Mouse (Mus musculus) kidney, adult 9 months (tissue): ENCODE data around the gene Itgb5.

Experiments used
- DNase-seq: peaks from one replicate; pipeline ENCODE4 v3.0.0; 2022

Gene Itgb5

DNA sequence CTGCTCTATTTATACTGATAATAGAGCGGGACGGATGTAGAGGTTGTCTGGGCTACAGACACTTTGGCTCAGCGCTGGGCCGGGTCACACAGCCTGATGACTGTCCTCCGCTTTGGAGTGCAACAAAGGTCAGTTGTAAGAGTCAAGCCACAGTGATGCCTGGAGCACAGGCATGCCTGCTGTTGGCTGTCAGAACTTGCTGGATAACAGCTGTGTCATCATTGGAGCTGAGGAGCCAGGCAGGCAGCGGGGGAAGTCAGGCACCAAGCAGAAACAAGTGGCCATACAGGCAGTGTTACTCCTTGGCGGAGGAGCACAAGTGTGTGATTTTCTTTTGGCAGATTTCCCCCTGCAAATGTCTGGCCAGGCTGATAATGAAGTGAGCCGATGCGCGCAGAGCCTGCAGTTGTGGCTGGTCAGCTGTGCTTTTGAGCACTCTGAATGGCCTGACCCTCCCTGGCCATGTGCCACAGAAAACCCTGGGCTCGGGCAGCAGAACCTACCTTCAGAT is 111.9 kb downstream of the Itgb5 start:
- peak; percentile 67 for DNase-seq

DNA sequence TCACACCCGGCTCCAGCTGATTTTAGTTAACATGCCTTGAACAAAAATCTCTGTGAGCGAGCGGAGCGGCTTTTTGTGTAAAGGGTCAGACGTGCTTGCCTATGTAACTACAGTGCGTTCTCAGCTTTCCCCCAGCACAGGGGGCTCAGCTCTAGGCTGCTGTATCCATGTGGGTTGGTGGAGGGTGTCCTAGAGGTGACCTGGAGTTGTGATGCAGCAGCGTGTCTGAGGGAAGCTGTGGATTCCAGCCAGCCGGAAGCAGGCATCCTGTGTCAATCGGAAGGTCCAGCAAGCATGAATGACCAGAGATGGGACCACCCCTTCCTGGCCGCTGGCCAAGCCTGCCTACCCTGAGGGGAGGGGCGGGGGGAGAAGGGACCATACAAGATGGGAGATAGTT is 112.9 kb downstream of the Itgb5 start:
- DNase-seq, result peak; percentile 79

DNA sequence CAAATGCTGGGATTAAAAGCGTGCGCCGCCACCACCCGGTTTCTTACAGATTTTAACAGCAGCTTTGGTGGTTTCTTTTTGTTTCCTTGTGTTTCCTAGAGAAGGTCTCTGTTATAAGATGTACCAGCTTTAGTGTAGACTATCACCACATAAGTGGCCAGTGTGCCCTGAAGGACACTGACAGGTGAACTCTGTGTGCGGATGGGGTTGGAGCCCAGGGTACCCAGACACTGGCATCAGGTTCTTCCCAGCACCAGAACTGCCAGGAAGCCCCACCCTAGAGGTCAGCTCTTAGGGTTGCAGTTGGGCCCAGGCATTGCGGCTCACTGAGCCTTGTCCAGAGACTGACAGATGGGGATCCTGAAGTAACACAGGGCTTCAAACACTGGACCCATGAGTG is 113.9 kb downstream of the Itgb5 start:
- DNase-seq, result no peak

DNA sequence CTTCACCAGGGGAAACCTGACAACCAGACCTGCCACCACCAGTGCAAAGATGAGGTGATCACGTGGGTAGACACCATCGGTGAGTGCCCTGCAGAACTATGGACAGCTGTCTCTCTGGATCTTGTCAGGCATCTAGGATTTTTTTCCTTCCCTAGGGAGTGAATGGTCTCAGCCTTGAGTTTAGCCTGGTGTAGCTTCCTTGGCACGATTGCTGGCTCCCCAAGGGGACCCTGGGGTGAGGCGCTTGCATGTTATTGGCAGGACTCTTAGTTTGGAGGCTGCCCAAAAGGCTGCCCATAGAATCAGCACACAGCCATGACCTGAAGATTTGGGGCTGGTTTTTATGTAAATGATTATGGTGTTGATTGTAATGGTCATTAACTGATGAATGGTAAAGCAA is 114.7 kb downstream of the Itgb5 start:
- DNase-seq, result no peak

DNA sequence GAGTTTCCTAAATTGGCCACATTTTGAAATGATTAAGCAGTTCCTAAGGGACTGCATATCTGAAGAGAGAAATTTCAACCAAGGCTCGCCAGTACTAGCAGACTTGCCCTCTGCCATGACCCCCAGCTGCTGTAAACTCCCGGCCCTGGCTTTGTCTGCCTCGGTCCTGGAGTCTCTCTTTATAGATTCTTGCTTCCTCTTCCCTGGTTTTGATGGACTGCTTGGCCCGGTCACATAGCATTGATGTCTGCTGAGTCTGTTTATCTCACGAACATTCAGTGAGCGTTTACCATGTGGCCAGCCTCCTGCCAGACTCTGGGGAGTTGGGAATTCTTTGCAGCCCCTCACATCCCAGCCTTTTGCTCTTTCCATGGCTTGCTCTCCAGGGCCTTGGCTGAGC is 115.3 kb downstream of the Itgb5 start:
- DNase-seq, result peak; percentile 59

DNA sequence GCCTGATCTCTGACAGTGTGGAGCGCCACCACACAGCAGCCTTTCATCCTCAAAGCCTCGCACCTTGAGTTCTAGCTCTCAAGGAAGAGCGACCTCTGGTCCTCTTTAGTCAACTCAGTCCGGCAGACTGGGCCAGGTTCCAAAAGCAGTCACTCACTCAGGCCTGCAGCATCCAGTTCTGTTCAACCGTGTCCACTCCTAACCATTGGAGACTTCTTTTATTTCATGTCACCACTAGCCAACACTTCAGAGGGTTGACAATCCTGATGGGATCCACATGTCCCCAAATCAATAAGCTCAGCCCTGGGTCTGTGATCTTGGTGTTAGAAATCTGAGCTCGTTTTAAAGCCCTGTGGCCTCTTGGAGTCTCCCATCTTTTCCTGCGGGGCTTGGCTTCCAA is 116.6 kb downstream of the Itgb5 start:
- peak; percentile 86 for DNase-seq

DNA sequence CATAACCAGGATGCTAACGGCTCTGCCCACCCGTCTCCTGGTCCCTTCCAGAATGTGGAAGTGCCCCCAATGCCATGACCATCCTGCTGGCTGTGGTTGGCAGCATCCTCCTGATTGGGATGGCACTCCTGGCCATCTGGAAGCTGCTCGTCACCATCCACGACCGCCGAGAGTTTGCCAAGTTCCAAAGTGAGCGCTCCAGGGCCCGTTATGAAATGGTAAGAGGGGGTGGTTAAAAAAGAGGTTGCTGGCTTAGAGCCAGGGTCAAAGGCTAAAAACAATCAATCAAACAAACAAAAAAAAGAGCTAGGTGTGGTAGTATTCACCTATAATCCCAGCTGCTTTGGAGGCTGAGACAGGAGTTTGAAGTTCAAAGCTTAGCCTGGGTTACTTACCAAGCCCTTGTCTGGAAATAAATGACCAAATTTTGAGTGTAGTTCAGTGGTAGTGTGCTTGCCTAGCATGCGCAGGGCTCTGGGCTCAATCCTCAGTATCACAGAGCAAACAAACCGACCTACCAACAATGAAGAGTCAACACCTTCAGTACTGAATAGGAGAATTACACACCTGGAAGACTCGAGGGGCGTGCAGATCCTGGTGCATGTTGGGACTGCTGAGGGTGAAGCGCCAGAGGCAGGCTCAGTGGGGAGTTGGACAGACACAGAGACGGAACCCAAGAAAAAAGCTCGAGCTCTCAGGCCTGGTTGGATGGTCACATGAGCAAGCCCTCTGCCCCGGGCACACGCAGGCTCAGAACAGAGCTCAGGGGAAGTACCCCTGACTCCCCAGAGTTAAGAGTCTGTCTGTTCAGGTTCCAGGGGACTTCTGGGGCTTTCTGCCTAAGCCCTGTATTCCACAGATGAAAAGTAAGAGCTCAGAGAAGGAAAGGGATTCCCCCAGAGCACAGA is 118.5 kb downstream of the Itgb5 start:
- DNase-seq, result peak; percentile 85

DNA sequence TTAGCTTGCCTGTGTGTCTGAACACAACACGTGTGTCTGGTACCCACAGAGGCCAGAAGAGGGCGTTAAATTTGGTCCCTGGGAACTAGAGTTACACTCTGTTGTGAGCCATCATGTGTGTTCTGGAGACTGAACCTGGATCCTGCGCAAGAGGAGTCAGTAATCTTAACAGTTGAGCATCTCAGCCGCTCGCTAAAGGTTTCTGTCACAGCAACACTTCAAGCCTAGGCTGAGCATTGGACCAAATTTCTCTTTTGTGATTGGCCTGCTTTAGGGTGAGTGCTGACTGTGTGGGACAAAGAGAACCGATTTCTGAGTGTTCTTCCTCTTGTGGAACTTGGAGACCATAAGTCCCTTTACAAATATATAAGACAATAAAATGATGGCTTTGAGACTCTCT is 120.9 kb downstream of the Itgb5 start:
- DNase-seq, result no peak

DNA sequence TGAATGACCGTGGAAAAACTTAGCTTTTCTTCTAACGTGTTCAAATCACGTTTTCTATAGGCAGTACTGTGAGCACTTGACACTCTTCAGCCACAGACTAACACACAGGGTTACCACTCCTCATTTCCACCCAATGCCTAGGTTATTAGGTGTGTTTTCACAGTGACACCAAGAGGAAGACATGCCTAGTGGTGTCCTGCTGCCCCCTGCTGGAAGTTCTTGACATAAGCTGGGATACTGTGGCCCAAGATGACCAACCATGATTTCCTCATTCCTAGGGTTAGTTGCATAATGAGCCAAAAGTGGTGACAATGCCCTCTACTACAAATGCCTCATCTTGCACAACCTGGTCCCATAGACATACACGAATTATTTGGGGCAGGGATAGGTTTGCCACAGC is 121.4 kb downstream of the Itgb5 start:
- peak; percentile 96 for DNase-seq

DNA sequence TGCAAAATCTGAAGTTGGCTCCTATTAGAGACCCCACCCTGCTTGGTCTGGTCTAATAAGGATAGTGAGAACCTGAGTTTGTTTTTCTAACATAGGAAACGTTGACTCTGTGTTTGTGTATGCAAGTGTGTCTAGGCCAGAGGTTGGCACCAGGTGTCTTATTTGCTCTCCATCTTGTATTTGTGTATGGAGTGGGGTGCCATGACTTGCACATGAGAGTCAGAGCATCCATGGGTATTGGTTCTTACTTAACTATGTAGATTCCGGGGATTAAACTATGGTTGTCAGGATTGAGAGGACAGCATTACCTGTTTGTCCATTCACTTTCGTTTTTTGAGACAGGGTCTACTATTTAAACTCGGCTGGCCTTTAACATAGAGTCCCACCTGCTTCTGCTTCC is 123.5 kb downstream of the Itgb5 start:
- DNase-seq, result no peak

DNA sequence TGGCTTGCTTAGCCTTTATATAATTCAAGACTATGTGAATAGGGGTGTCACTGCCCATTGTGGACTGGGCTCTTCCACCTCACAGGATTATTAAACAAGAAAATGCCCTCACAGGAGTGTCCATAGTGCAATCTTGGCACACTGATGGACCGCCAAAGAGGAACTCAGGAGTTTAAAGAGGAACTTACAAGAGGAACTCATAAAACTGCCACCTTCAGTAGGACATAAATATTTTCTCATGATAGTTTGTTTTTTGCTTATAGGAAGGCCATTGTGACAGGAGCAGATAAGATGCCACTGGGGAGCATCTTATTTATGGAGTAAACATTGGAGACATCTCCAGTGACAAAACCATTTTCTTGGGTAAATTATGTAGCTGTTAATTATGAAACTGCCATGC is 125.3 kb downstream of the Itgb5 start:
- DNase-seq, result no peak

DNA sequence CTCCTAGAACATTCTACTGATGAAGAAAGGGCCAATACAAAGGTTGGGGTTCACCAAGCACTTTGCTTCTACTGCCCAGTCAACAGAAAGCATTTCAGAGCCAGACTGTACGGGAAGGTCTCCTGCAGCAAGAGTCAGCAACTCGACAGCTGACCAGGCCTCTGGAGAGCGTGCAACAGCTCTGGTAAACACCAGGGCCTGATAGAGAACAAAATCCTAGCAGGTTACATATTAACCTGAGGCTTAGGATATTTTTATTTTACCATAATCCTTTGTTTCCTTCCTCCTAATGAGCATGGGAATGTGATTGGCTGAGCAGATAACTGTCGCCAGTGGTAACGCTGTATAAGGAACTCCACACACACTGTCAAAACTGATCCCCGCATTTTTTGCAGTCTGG is 134.0 kb downstream of the Itgb5 start:
- peak; percentile 74 for DNase-seq

DNA sequence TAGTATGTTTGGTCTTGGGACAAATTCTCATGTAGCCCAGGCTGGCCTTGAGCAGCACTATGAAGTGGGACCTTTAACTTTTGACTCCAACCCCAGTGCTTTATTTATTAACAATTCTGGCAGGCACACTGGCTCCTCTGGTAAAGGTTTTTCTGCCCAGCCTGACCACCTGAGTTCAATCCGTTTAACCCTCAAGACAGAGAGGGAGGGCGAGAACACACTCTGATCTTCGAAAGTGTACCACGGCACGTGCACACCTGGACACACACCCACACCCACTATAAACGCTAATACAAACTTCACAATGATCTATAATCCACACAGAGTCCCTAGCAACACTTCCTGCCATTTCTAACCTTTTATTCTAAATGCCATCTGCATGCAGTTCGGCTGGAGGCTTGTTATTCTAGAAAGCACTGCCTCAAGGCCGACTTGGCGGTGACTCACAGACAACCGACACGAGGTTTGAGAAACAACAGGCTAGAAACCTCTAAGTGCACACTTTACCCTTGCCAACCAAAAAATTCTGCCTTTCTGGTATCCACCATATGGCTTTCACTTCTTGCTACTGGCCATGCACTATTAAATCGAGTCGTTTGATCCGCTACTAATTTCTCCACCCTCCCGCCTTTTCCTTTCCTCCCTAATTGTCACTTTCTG is 136.5 kb downstream of the Itgb5 start:
- peak; percentile 70 for DNase-seq

DNA sequence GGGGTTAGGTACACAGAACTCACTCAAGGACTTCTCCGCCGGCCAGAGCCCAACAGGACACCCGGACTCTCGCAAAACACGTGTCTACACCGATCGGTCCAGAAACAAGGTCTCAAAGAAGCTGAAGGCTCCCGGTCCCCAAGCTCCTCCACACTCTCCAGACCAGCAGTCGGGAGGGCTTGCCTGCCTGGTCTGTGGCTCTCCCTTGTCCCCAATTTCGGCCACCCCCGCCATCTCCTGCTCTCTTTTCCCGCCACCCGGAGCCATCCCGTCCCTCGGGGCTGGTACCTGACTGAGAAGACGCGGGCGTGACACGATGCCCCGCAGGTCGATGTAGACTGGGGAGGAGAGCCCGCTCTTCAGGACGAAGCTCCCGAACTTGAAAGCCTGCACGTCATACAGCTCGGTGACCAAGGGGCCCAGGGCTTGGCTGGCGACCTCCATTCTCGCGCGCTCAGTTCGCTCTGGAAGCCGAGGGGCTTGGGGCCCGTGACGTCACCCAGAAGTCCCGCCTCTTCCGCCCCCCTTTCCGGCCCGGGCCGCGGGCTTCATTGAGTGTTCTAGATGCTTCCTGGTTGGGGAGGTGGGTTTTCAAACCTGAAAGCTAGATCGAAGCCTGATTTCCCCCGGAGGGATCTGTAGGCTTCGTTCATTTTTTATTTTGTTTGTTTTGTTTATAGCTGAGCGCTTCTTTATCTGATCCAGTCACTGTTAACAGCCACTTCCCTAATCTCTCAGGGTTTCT is 137.2 kb downstream of the Itgb5 start, which contains the start of gene Umps:
Gene Umps (minus strand): TSS at position 501 of the 745 bp plus-strand sequence.
- DNase-seq, result peak; percentile 81

DNA sequence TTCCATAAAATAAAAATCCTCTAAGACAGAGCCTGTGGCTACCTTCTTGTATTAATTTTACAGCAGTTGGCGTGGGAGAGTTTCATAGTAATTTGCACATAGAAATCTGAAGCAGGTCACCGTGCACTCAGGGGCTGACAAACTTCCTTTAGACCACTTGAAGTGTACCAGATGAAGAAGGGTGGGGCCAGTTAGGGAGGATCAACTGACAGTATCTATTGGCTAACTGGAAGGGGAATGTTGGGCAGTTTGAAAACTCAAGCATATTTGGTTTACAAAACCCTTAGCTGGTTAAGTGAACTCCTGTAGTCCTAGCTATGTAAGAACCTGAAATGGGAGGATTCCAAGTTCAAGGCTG is 137.8 kb downstream of the Itgb5 start:
- no peak for DNase-seq

DNA sequence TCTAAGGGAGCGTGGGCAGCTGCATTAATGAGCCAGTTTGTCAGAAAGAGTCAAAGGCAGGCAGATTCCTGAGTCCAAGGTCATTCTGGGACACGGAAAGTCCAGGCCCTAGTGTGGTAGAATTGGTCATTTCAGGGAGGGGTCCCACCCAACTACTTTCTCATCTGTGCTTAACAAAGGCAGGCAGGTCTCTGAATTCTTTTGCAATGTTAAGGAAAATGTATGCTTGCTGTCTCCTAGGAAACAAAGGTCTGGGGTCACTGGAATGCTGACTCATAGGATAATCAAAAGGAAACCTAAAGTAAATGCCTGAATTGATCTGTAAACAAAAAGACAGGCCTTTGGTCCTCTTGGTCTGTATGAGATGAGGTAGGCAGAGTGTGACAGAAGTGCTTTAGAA is 150.4 kb downstream of the Itgb5 start:
- DNase-seq, result no peak

DNA sequence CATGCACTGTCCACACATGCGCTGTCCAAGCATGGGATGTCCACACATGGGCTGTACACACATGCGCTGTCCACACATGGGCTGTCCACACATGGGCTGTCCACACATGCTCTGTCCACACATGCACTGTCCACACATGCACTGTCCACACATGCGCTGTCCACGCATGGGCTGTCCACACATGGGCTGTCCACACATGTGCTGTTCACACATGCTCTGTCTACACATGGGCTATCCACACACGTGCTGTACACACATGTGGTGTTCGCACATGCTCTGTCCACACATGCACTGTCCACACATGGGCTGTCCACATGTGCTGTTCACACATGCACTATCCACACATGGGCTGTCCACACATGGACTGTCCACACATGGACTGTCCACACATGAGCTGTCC is 154.2 kb downstream of the Itgb5 start:
- no peak for DNase-seq

DNA sequence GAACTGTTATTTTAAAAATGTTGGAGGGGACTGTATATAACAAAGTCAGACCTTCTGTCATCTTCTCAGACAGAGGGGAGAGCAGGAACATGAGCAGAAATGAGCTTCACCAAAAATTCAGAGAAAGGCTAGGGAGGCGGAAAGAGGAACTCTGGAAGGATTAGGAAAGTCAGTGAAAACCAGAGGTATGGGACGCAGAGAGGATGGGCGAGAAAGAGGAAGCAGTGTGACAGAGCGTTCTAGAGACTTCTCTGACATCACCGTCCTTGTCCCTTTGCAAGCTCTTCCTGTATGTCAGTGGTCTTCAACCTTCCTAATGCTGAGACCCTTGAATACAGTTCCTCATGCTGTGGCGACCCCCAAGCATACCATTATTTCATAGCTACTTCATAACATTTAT is 155.9 kb downstream of the Itgb5 start:
- no peak for DNase-seq

DNA sequence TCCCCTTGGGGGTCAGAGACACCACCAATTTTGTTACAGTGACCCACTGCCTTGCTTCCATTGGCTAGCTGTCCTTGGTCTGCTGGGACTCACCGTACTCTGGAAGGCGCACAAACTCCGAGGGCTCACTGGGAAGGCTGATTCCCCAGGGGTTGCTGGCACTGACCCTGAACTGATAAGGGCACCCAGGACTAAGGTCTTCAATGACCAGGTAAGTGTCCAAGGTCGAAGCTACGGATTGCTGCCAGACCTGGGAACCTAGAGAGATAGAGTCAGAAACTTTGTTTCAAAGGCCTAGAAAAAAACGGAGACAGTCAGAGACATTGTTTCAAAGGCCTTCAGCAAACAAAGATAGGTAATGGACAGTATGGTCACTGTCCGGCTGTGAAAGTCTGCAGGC is 157.5 kb downstream of the Itgb5 start:
- no peak for DNase-seq

DNA sequence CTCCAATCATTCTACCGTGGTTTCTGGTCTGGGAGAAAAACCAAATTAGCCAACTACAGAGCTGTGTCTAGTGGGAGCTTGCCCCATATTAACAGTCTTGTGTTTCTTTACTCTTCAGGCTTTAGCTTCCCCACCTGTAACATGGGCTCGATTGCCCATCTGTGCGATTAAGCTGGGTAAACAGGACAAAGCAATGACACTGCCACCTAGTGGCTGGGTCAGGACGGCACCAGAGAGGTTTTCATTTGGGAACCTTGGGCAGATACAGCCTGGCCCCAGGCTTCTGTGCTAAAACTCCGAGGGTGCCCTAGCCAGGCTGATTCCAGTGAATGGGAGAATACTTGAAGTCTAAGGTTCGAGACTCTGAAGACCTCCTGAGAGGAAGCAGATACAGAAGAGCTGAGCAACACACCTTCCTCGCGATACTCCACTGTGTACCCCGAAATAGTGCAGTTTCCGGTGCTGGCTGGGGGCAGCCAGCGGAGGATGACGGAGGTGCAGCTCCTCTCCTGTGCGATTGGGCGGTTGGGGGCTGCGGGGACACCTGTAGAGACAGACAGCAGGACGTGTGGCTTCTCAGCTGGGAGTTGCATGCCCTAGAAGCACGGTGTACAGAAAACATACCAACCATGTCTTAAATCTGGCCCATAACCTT is 159.0 kb downstream of the Itgb5 start:
- DNase-seq, result peak; percentile 75

DNA sequence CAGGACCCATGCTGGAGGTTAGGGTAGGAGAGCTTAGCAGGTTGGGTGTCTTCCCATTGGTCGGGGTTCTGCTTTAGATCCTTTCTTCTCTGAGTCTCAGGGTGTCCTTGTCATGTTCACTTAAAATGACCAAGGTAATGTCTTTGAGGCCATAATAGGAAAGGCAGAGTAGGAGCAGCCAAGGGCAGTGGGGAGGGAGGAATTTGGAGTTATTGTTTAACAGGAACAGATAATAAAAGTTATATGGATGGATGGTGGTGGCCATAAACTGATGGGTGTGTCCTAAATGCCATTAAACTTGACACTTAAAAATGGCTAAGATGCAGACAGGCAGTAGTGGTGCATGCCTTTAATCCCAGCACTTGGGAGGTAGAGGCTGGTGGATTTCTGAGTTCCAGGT is 159.6 kb downstream of the Itgb5 start:
- peak; percentile 31 for DNase-seq

DNA sequence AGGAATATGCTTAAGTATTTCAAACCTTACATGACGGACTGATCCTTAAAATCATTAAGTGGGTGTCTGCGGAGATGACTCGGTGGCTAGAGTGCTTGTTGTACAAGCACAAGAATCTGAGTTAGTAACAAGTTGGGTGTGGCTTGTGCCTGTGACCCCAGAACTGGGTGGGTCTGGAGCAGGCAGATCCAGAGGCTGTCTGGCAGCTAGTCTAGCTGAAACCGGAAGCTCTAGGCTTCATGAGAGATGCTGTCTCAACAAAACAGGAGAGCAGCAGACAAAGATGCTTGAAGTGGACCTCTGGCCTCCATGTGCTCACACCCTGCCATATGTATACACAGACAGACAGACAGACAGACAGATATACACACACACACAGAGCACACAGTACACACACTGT is 161.2 kb downstream of the Itgb5 start:
- DNase-seq, result no peak

DNA sequence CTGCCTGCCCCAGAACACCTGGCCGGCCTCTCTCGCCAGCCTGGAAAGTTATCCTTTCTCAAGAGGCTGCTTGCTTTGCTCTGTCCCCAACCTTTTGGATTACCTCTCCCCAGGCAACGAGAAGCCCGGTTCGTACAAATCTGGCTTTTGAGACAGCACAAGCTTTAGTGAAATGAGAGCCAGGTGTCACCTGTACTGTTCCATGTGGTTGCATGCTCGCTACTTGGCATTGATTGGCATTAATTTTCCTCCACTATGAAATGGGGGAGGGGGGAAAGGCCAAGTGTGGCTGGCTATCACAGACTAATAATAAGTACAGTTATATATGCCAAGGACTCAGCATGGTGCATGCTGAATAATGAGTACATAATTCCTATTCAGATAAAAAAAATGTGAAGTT is 164.9 kb downstream of the Itgb5 start:
- DNase-seq, result no peak
